Mouse (Mus musculus): ENCODE measurements around the gene Ebf3. TPM values are rescaled to one million over a fixed set of nuclear protein-coding genes. Genes with fewer than 3 reads are reported as not detected.

Ebf3 gene
- polyA plus RNA-seq, 1 experiment: 0.30 TPM

- WGBS: 4% methylated on average over 10 of the region's 10 CpGs
- DNase-seq (ENCODE audit: low read depth, low spot score): no peak
Measured at GRCm38 (mm10) chr7:137312933-137313182, 1.4 kb downstream of the Ebf3 start.

DNA sequence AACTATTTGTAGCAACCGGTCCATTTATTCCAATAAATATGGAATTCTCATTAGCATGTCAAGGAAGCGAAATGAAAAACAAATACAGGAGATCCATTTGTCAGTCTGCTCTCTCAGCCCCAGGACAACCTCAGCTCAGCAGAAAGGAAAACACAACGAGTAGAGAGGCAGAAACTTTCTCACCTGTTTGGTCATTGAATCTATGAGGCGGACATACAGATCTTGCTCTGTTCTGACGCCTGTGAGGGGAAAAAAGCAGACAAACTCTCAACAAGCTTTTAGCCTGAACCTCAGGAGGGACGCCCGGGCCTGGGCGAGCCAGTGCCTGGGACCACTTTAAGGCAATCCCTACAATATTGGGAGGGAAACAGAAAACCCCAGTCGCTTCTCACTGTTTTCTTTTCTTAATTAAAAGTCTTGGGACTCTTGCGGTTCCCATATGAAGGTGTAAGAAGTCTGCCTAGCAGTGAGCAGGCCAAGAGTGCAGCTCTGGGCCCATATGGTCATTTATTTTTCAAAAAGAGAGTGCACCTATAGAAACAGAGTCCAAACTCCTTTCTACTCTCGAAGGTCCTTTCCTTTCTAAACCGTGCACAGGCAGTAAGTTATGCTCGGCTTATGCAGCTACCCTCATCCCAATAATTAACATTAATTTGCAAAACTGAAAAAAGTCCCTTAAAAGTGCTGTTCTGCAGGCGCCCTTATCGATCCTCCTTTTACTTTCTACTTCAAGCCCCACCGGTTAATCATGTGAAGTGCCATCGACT is 1.9 kb downstream of the Ebf3 start:
- no peak for DNase-seq (ENCODE audit: low read depth, low spot score)
- 14% methylated on average over 17 of the region's 17 CpGs for WGBS

DNA sequence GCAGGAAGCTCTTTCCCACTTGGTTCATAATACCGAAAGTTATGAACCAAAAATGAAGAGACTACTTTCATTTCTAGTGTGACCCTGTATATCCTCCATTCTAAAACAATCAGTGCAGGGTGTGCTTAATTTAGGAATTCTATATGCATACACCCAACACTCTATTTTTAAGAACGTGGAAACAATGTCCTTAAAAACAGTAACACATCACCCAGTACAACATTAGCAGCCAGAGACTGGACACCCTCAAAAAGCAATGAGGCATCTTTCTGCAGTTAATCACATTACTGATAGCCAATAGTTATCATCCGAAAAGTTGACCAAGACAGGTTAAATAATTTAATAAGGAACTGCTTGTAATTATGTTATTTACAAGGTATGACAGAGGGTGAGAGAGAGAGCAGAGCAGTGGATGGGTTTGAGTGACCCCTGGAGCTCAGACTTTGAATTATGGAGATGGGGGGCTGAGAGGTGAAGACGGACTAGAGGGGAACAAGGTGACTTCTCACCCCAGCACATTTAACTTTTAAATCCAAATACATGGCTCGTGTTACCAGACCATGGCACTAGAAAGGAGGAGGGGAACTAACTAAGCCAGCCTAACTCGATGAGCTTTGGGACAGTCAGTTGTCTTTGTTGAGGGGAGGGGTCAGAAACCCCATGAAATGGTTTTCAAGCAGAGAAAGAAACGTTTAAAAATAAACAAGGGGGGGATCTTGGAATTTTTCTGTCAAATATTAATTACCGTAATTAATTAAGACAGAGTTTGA is 2.7 kb downstream of the Ebf3 start:
- DNase-seq (ENCODE audit: low read depth, low spot score): no peak
- WGBS: 11% methylated on average over 8 of the region's 8 CpGs

- 12% methylated on average over 11 of the region's 11 CpGs for WGBS
- DNase-seq (ENCODE audit: low read depth, low spot score): no peak
Measured at GRCm38 (mm10) chr7:137310876-137311275, 3.4 kb downstream of the Ebf3 start.

DNA sequence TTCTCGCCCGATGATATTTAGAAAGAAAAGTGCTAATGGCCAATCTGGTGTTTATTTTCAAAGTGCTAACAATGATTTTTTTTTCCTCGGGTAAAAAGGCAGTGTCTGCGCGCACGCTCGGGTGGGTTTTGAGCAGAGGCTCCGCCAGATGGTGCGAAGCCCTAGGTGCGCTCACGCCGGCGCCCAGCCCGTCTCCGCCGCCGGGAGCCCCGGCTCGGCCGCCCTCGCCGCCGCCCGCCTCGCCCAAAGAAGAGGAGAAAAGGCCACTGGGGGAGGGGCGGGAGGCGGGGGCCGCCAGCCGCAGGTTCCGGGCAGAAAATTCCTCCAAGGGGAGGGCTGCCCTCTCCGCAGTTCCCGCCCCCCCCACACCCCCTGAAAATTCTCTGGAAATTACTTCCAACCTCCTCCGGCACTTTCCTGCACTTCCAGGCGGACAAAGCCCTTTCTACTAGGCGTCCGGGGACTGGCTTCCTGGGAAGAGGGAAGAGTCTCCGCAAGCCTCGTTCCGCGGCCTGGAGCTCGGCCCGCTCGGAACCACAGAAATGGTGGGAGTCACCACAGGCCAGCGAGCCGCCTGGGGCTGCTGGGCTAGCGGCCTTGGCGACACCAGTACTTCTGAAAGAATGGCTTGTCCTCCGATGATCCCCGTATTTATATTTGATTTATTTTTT is 4.0 kb downstream of the Ebf3 start:
- WGBS: 3% methylated on average over 49 of the region's 49 CpGs
- DNase-seq (ENCODE audit: low read depth, low spot score): no peak

GRCm38 (mm10) chr7:137309071-137310066 is 4.9 kb downstream of the Ebf3 start:
- WGBS: 6% methylated on average over 91 of the region's 93 CpGs
- no peak for DNase-seq (ENCODE audit: low read depth, low spot score)

- WGBS: 37% methylated on average over 19 of the region's 19 CpGs
- no peak for DNase-seq (ENCODE audit: low read depth, low spot score)
Measured at GRCm38 (mm10) chr7:137308061-137309060, 5.9 kb downstream of the Ebf3 start.

GRCm38 (mm10) chr7:137307131-137307530 is 7.1 kb downstream of the Ebf3 start:
- WGBS: 27% methylated on average over 8 of the region's 8 CpGs
- no peak for DNase-seq (ENCODE audit: low read depth, low spot score)

GRCm38 (mm10) chr7:137306127-137306526 is 8.1 kb downstream of the Ebf3 start:
- DNase-seq (ENCODE audit: low read depth, low spot score): no peak
- 29% methylated on average over 9 of the region's 9 CpGs for WGBS

- DNase-seq (ENCODE audit: low read depth, low spot score): no peak
- 48% methylated on average over 10 of the region's 10 CpGs for WGBS
Measured at GRCm38 (mm10) chr7:137303776-137304171, 10.5 kb downstream of the Ebf3 start.

DNA sequence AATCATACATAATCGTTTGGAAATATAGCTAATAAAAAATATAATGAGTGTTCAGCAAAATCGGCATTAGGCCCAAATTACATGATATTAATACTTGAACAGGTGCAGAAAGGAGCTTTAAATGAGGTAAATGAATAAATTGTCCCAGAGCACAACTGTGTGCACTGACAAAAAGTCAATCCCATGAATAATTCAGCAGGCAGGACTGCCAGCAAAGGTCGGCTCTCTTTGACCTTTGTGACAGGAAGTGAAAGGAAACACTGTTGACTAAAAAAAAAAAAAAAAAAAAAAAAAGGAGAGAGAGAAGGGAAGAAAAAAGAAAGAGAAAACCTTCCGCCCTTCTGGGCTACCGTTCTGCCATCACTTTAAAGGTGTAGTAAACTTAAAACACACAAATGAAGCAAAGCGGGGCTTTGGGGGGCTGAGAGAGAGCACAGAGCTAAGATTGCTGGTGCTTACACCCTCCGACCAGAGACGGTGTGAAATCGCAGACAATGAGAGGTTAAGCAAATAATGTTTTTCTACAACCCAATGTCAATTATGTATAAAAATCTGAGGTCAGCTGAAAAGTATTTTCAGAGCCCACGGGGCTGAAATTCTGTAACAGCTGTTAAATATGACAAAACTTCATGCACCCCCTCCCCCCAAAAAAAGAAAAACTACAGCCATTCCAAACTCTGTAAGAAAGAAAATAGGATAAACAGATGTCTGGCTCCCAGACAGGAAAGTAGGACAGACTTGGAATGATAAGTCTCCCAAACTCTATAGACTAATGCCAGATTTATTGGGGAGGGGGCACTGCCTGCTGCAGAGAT is 11.1 kb downstream of the Ebf3 start:
- 37% methylated on average over 10 of the region's 10 CpGs for WGBS
- DNase-seq (ENCODE audit: low read depth, low spot score): no peak

- DNase-seq (ENCODE audit: low read depth, low spot score): no peak
- 88% methylated on average over 5 of the region's 5 CpGs for WGBS
Measured at GRCm38 (mm10) chr7:137302161-137302560, 12.1 kb downstream of the Ebf3 start.

DNA sequence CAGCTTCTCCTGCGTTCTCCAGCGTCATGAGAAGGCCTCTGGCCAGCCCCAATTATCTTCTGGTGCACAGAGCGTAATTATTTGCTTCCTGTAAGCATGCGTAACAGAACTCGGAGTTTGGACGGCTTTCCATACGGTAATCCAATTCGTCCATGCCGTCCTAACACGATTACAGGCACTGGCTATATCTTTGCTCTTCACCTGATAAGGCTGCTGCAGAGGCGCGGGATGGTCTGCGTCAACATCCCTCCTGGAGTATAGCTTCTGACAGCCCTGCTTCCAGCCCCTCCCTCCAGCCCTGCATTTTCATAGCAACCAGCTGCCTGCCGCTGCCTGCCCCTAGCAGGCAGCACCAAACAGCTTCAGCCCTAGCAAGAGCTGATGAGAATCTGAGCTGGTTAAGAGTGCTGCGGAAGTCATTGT is 12.9 kb downstream of the Ebf3 start:
- 25% methylated on average over 15 of the region's 15 CpGs for WGBS
- DNase-seq (ENCODE audit: low read depth, low spot score): no peak

GRCm38 (mm10) chr7:137300826-137301225 is 13.4 kb downstream of the Ebf3 start:
- WGBS: 31% methylated on average over 6 of the region's 6 CpGs
- no peak for DNase-seq (ENCODE audit: low read depth, low spot score)

- 64% methylated on average over 11 of the region's 11 CpGs for WGBS
- no peak for DNase-seq (ENCODE audit: low read depth, low spot score)
Measured at GRCm38 (mm10) chr7:137300169-137300568, 14.1 kb downstream of the Ebf3 start.

DNA sequence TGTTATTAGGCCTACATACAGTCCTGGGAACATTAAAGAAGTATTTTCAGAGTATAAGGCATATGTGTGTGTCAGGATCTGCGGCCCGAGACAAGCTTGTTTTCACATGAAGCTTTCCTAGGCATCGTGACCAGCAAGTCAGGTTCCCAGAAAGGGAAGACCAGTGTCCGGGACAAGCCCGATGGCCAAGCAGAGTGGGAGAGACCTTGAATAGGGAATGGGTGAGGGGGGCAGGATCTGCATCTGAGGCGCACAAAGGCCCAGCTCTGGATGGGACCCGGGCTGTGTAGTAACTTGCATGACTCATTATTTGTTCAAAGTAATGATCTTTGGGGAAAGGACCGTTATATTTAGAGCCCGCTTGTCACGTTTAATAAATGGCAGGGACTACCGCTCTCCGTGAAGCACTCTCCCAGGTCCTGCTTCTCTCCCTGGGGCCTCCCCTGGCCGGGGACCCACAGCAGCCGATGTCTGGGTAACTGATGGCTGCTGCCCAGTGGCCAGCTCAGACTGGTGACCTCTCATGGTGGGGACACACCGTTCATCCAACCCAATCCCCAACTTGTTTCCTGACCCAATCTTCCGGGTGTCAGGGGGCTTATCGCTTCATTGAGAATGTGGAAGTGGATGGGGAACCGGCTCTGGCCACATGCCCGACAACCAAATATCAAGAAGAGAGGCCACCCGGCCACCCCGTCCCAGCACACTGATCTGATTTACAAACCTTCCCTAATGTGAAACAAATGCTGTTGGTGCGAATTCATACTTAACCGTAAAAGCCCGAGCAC is 16.5 kb downstream of the Ebf3 start:
- WGBS: 68% methylated on average over 24 of the region's 24 CpGs
- no peak for DNase-seq (ENCODE audit: low read depth, low spot score)

GRCm38 (mm10) chr7:137297131-137297530 is 17.1 kb downstream of the Ebf3 start:
- no peak for DNase-seq (ENCODE audit: low read depth, low spot score)
- WGBS: 58% methylated on average over 7 of the region's 7 CpGs
